Mouse (Mus musculus) lung, embryonic 15.5 days (tissue): ENCODE measurements at regions not wholly inside any gene's neighbourhood (a gene's known extent, or its start where the extent isn't known, plus 50 kb on each side); places are given as distances from the start of the nearest gene placed in this dataset.

Experiments used
- ATAC-seq: fragments of 200-750 bp; cut with Nextera tagmentation; 2 replicates; pipeline ENCODE4 v1.8.0; 2017; ENCODE audit warnings: moderate number of reproducible peaks, borderline replicate concordance; ENCODE audit not compliant: low FRiP score, low TSS enrichment; ENCODE audit errors: extremely low read depth
- H3K27ac ChIP-seq: fragments of 300-500 bp; sonication (generic); 2 replicates; pipeline ENCODE4 v1.5.1; 2015; ENCODE audit warnings: moderate library complexity, mild to moderate bottlenecking, inconsistent platforms
- H3K27me3 ChIP-seq: fragments of 300-500 bp; sonication (generic); 2 replicates; pipeline ENCODE4 v1.6.1; 2015; ENCODE audit warnings: inconsistent platforms
- H3K36me3 ChIP-seq: fragments of 300-500 bp; sonication (generic); 2 replicates; pipeline ENCODE4 v1.6.1; 2015; ENCODE audit warnings: inconsistent platforms
- H3K4me1 ChIP-seq: fragments of 300-500 bp; sonication (generic); 2 replicates; pipeline ENCODE4 v1.6.1; 2015; ENCODE audit warnings: inconsistent platforms
- H3K4me2 ChIP-seq: fragments of 300-500 bp; sonication (generic); 2 replicates; pipeline ENCODE4 v1.6.1; 2015; ENCODE audit warnings: inconsistent platforms, mild to moderate bottlenecking, moderate library complexity
- H3K4me3 ChIP-seq: fragments of 300-500 bp; sonication (generic); 2 replicates; pipeline ENCODE4 v1.5.1; 2015; ENCODE audit warnings: mild to moderate bottlenecking, inconsistent platforms
- H3K9ac ChIP-seq: fragments of 300-500 bp; sonication (generic); 2 replicates; pipeline ENCODE4 v1.6.1; 2015; ENCODE audit warnings: inconsistent platforms
- H3K9me3 ChIP-seq: fragments of 300-500 bp; sonication (generic); 2 replicates; pipeline ENCODE4 v1.6.1; 2016; ENCODE audit warnings: inconsistent platforms
- WGBS: fragments of 180-500 bp; shearing (Covaris S2); methylation state at CpG from one replicate; pipeline ENCODE4 v1.1.7; 2015; 5-methylcytosine and 5-hydroxymethylcytosine counted together

GRCm38 (mm10) chr17:87202958-87203720 is 62.6 kb downstream of the Mcfd2 start:
- Histone ChIP-seq H3K4me2 (no peak overlapping the region), H3K9ac (no peak overlapping the region), H3K4me1 (peaks cover 56% of the 10 kb centered on the region), H3K27me3 (no peaks in the 10 kb centered on the region), H3K9me3 (no peaks in the 10 kb centered on the region), H3K4me3 (no peak overlapping the region), H3K27ac (peak overlapping the region; percentile 88), H3K36me3 (no peaks in the 10 kb centered on the region)
- peak; percentile 33 for ATAC-seq
- 10% methylated on average over 5 of the region's 5 CpGs for WGBS

GRCm38 (mm10) chr17:87202490-87202889 is 63.2 kb downstream of the Mcfd2 start:
- no peak overlapping the region for H3K4me3 ChIP-seq
- no peak overlapping the region for H3K9ac ChIP-seq
- peak; percentile 19; the same call in 1 of the 2 replicates for ATAC-seq
- H3K27ac ChIP-seq = peak overlapping the region; percentile 88
- 8% methylated on average over 6 of the region's 6 CpGs for WGBS
- H3K27me3 ChIP-seq = no peaks in the 10 kb centered on the region
- H3K9me3 ChIP-seq = no peaks in the 10 kb centered on the region
- H3K4me1 ChIP-seq = peaks cover 60% of the 10 kb centered on the region
- H3K4me2 ChIP-seq = no peak overlapping the region
- no peaks in the 10 kb centered on the region for H3K36me3 ChIP-seq

- H3K9ac ChIP-seq = no peak overlapping the region
These were observed 65.0 kb downstream of the Mcfd2 start for GRCm38 (mm10) chr17:87200721-87201242.

GRCm38 (mm10) chr17:87200134-87200533 is 65.6 kb downstream of the Mcfd2 start:
- Histone ChIP-seq H3K27ac (peak overlapping the region; percentile 88), H3K4me1 (peaks cover 67% of the 10 kb centered on the region), H3K4me3 (no peak overlapping the region), H3K9me3 (no peaks in the 10 kb centered on the region), H3K9ac (no peak overlapping the region), H3K36me3 (no peaks in the 10 kb centered on the region), H3K4me2 (no peak overlapping the region), H3K27me3 (no peaks in the 10 kb centered on the region)
- 72% methylated on average over 2 of the region's 2 CpGs for WGBS
- no peak; the same call in 1 of the 2 replicates for ATAC-seq

More at GRCm38 (mm10) chr17:87200721-87201242, 65.0 kb downstream of the Mcfd2 start:
- H3K9me3 ChIP-seq = no peaks in the 10 kb centered on the region
- 16% methylated on average over 3 of the region's 3 CpGs for WGBS
- peaks cover 67% of the 10 kb centered on the region for H3K4me1 ChIP-seq
- no peak overlapping the region for H3K4me3 ChIP-seq
- H3K27ac ChIP-seq = peak overlapping the region; percentile 88
- no peaks in the 10 kb centered on the region for H3K27me3 ChIP-seq
- ATAC-seq = peak; percentile 90
- no peak overlapping the region for H3K4me2 ChIP-seq
- H3K36me3 ChIP-seq = no peaks in the 10 kb centered on the region

GRCm38 (mm10) chr17:87199134-87199533 is 66.6 kb downstream of the Mcfd2 start:
- H3K27ac ChIP-seq = peak overlapping the region; percentile 88
- no peak for ATAC-seq
- no peaks in the 10 kb centered on the region for H3K36me3 ChIP-seq
- no peak overlapping the region for H3K9ac ChIP-seq
- H3K4me2 ChIP-seq = no peak overlapping the region
- no peaks in the 10 kb centered on the region for H3K9me3 ChIP-seq
- H3K4me1 ChIP-seq = peaks cover 67% of the 10 kb centered on the region
- no peak overlapping the region for H3K4me3 ChIP-seq
- H3K27me3 ChIP-seq = no peaks in the 10 kb centered on the region
- 48% methylated on average over 3 of the region's 3 CpGs for WGBS

- H3K9me3 ChIP-seq = no peaks in the 10 kb centered on the region
- no peak overlapping the region for H3K27ac ChIP-seq
- peaks cover 61% of the 10 kb centered on the region for H3K4me1 ChIP-seq
- no peak overlapping the region for H3K9ac ChIP-seq
- no peak overlapping the region for H3K4me3 ChIP-seq
- H3K27me3 ChIP-seq = no peaks in the 10 kb centered on the region
- ATAC-seq = no peak
- H3K4me2 ChIP-seq = no peak overlapping the region
- 94% methylated on average over 4 of the region's 4 CpGs for WGBS
- no peaks in the 10 kb centered on the region for H3K36me3 ChIP-seq
These were observed 68.3 kb downstream of the Mcfd2 start for GRCm38 (mm10) chr17:87197434-87197833.

- WGBS = 63% methylated on average over 11 of the region's 11 CpGs
- ATAC-seq = no peak
These were observed 71.1 kb downstream of the Mcfd2 start for GRCm38 (mm10) chr17:87194639-87195038.

GRCm38 (mm10) chr17:87193482-87193881 is 72.3 kb downstream of the Mcfd2 start:
- Histone ChIP-seq H3K27me3 (no peaks in the 10 kb centered on the region), H3K4me2 (no peak overlapping the region), H3K9me3 (no peaks in the 10 kb centered on the region), H3K36me3 (no peaks in the 10 kb centered on the region), H3K9ac (no peak overlapping the region), H3K27ac (no peak overlapping the region), H3K4me1 (peaks cover 27% of the 10 kb centered on the region), H3K4me3 (no peak overlapping the region)
- 15% methylated on average over 7 of the region's 7 CpGs for WGBS
- ATAC-seq = no peak

More at GRCm38 (mm10) chr17:87194639-87195038, 71.1 kb downstream of the Mcfd2 start:
- H3K27me3 ChIP-seq = no peaks in the 10 kb centered on the region
- no peaks in the 10 kb centered on the region for H3K9me3 ChIP-seq
- no peak overlapping the region for H3K27ac ChIP-seq
- H3K36me3 ChIP-seq = no peaks in the 10 kb centered on the region
- H3K4me3 ChIP-seq = no peak overlapping the region
- H3K4me2 ChIP-seq = no peak overlapping the region
- peaks cover 35% of the 10 kb centered on the region for H3K4me1 ChIP-seq
- H3K9ac ChIP-seq = no peak overlapping the region

GRCm38 (mm10) chr17:87189670-87190069 is 76.1 kb downstream of the Mcfd2 start:
- ATAC-seq = no peak
- 51% methylated on average over 3 of the region's 3 CpGs for WGBS
- Histone ChIP-seq H3K4me1 (peaks cover 23% of the 10 kb centered on the region), H3K27me3 (no peaks in the 10 kb centered on the region), H3K9ac (no peak overlapping the region), H3K27ac (no peak overlapping the region), H3K4me2 (no peak overlapping the region), H3K4me3 (no peak overlapping the region), H3K36me3 (no peaks in the 10 kb centered on the region), H3K9me3 (no peaks in the 10 kb centered on the region)
